Mouse (Mus musculus): Measurements from ENCODE around the gene Vmn2r117. TPM values are rescaled to one million over a fixed set of nuclear protein-coding genes. Genes with fewer than 3 reads are reported as not detected.
"Not testable (repeated sequence)": the region's sequence is repeated elsewhere in the genome, so short reads cannot be mapped to it uniquely, and the experiment has no call there.

Gene Vmn2r117
- polyA plus RNA-seq (2015; fragmentation: Nextera tagmentation; extraction: Ambion mirVana) = not detected in 2 replicates

GRCm38 (mm10) chr17:23479599-23479998 is at the start of gene Vmn2r117:
Vmn2r117 (minus strand) TSS chr17:23479699.
- H3K4me2 ChIP-seq; H3K27ac ChIP-seq (replicated peaks); H3K36me3 ChIP-seq (replicated peaks); H3K9ac ChIP-seq; H3K4me1 ChIP-seq (replicated peaks); H3K4me3 ChIP-seq (replicated peaks); H3K27me3 ChIP-seq; H3K9me3 ChIP-seq (replicated peaks); ATAC-seq (ENCODE audit: insufficient read depth): not testable (repeated sequence)
- 26% methylated on average over 1 of the region's 1 CpGs for WGBS (ENCODE audit: insufficient replicate concordance)

GRCm38 (mm10) chr17:23522941-23523732 is 43.6 kb upstream of the Vmn2r117 start:
- WGBS (ENCODE audit: insufficient replicate concordance) = 44% methylated on average over 30 of the region's 30 CpGs
- not testable (repeated sequence) for H3K4me1 ChIP-seq (replicated peaks); H3K4me2 ChIP-seq; H3K9ac ChIP-seq; H3K36me3 ChIP-seq (replicated peaks); H3K27me3 ChIP-seq; H3K9me3 ChIP-seq (replicated peaks); H3K27ac ChIP-seq (replicated peaks); ATAC-seq (ENCODE audit: insufficient read depth); H3K4me3 ChIP-seq (replicated peaks)

GRCm38 (mm10) chr17:23518701-23519423 is 39.4 kb upstream of the Vmn2r117 start:
- no peaks in the 10 kb centered on the region for H3K4me1 ChIP-seq (replicated peaks)
- no peaks in the 10 kb centered on the region for H3K36me3 ChIP-seq (replicated peaks)
- no peak overlapping the region for H3K27ac ChIP-seq (replicated peaks)
- WGBS (ENCODE audit: insufficient replicate concordance) = 50% methylated on average over 2 of the region's 2 CpGs
- H3K9me3 ChIP-seq (replicated peaks) = no peaks in the 10 kb centered on the region
- H3K9ac ChIP-seq = no peak overlapping the region
- H3K4me2 ChIP-seq = no peak overlapping the region
- peaks cover 8% of the 10 kb centered on the region for H3K27me3 ChIP-seq
- ATAC-seq (ENCODE audit: insufficient read depth) = no peak
- no peak overlapping the region for H3K4me3 ChIP-seq (replicated peaks)

GRCm38 (mm10) chr17:23433150-23433679 is 46.3 kb downstream of the Vmn2r117 start:
- Histone ChIP-seq H3K9me3 (replicated peaks) (no peaks in the 10 kb centered on the region), H3K4me1 (replicated peaks) (no peaks in the 10 kb centered on the region), H3K27ac (replicated peaks) (no peak overlapping the region), H3K36me3 (replicated peaks) (no peaks in the 10 kb centered on the region), H3K4me3 (replicated peaks) (no peak overlapping the region), H3K4me2 (no peak overlapping the region), H3K9ac (no peak overlapping the region), H3K27me3 (no peaks in the 10 kb centered on the region)
- WGBS (ENCODE audit: insufficient replicate concordance) = 56% methylated on average over 6 of the region's 6 CpGs
- ATAC-seq (ENCODE audit: insufficient read depth) = no peak

Other genes starting within 250 kb of the Vmn2r117 start
- gene Vmn2r114, start 167.2 kb downstream of the Vmn2r117 start, polyA plus RNA-seq (2015; fragmentation: Nextera tagmentation; extraction: Ambion mirVana) = not detected in 2 replicates
- not detected in 2 replicates for gene Vmn2r115, start 136.0 kb downstream of the Vmn2r117 start, polyA plus RNA-seq (2015; fragmentation: Nextera tagmentation; extraction: Ambion mirVana)
- gene Vmn2r116, start 95.1 kb downstream of the Vmn2r117 start, polyA plus RNA-seq (2015; fragmentation: Nextera tagmentation; extraction: Ambion mirVana) = not detected in 2 replicates
- gene Zfp213, start 84.5 kb upstream of the Vmn2r117 start, polyA plus RNA-seq (2015; fragmentation: Nextera tagmentation; extraction: Ambion mirVana) = 5.3 and 5.5 TPM in 2 replicates
- gene Zfp13, start 119.8 kb upstream of the Vmn2r117 start, polyA plus RNA-seq (2015; fragmentation: Nextera tagmentation; extraction: Ambion mirVana) = 1.3 and 1.8 TPM in 2 replicates
- gene Zscan10, start 121.2 kb upstream of the Vmn2r117 start, polyA plus RNA-seq (2015; fragmentation: Nextera tagmentation; extraction: Ambion mirVana) = 0.16 TPM in 1 of 2 replicates, not detected in the other
- gene Mmp25, start 165.6 kb upstream of the Vmn2r117 start, polyA plus RNA-seq (2015; fragmentation: Nextera tagmentation; extraction: Ambion mirVana) = 0.40 and 0.64 TPM in 2 replicates
- 0.13 TPM in 1 of 2 replicates, not detected in the other for gene Bicdl2, start 180.8 kb upstream of the Vmn2r117 start, polyA plus RNA-seq (2015; fragmentation: Nextera tagmentation; extraction: Ambion mirVana)
- 20.2 and 23.5 TPM in 2 replicates for gene Hcfc1r1, start 193.9 kb upstream of the Vmn2r117 start, polyA plus RNA-seq (2015; fragmentation: Nextera tagmentation; extraction: Ambion mirVana)
- 19.7 and 22.4 TPM in 2 replicates for gene Thoc6, start 194.2 kb upstream of the Vmn2r117 start, polyA plus RNA-seq (2015; fragmentation: Nextera tagmentation; extraction: Ambion mirVana)
- gene Tnfrsf12a, start 197.8 kb upstream of the Vmn2r117 start, polyA plus RNA-seq (2015; fragmentation: Nextera tagmentation; extraction: Ambion mirVana) = 5.8 and 6.4 TPM in 2 replicates
- 0.89 and 2.0 TPM in 2 replicates for gene Cldn6, start 199.6 kb upstream of the Vmn2r117 start, polyA plus RNA-seq (2015; fragmentation: Nextera tagmentation; extraction: Ambion mirVana)
- not detected in 2 replicates for gene Cldn9, start 204.3 kb upstream of the Vmn2r117 start, polyA plus RNA-seq (2015; fragmentation: Nextera tagmentation; extraction: Ambion mirVana)
- gene 1520401A03Rik, start 243.1 kb upstream of the Vmn2r117 start, polyA plus RNA-seq (2015; fragmentation: Nextera tagmentation; extraction: Ambion mirVana) = 0.10 and 0.15 TPM in 2 replicates
- gene Pkmyt1, start 246.6 kb upstream of the Vmn2r117 start, polyA plus RNA-seq (2015; fragmentation: Nextera tagmentation; extraction: Ambion mirVana) = 28.8 and 34.7 TPM in 2 replicates